Mouse (Mus musculus): Measurements from ENCODE around the gene Coa5. TPM values are rescaled to one million over a fixed set of nuclear protein-coding genes. Genes with fewer than 3 reads are reported as not detected.

The Coa5 gene
- polyA plus RNA-seq (2012; rRNA removed; ENCODE audit: low replicate concordance): 73.1 and 106 TPM in 2 replicates

DNA sequence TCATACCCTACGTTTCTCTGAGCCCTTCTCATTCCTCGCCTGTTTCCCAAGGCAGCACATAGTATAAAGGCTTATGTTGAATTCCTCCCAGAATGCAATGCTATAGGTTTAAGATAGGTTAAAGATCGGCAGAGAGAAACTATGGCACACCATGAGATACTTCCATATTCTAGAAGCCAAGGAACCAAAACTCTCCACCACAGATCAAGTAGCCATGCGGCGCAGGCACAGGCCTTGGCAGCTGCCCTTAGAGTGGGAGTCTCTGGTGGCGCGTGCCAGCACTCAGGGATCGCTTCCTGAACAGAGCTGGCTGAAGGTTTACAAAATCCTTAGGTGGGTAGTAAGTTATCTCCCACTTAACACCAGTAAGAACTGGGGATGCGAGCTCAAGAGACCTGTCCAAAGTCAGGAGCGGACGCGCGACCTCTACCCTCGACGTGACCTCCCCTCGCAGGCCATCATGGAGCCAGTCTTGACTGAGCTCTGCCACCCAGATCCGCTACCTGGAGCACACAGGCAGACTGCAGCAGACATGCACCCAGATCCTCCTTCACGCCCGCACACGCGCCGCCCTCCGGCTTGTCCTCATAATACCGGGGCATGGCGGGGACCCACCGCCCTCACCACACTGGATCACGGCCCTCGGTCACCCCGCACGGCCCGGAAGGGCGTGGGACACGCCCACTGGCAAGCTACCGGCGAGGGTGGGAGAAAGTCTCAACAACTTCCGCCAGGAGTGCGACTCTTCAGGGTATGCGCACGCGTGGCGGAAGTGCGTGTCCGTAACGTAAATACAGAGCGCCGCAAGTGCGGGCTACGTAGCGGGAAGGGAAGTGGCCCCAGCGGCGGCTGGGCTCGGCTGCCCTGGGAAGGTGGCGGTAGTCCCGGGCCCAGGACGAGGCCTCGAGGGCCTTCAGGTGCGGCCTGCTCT is at the start of gene Coa5, which contains the start of gene Unc50:
Coa5 (minus strand) TSS at position 738 of the 931 bp plus-strand sequence.
Unc50 (plus strand) TSS at position 774 of the 931 bp plus-strand sequence.

Other genes with a start within 250 kb of the Coa5 start
- gene Cnga3, start 215.7 kb downstream of the Coa5 start, polyA plus RNA-seq (2012; rRNA removed; ENCODE audit: low replicate concordance): not detected in 2 replicates
- gene Inpp4a, start 130.2 kb downstream of the Coa5 start, polyA plus RNA-seq (2012; rRNA removed; ENCODE audit: low replicate concordance): 14.3 and 24.9 TPM in 2 replicates
- gene Unc50, start within 50 bp of the Coa5 start, polyA plus RNA-seq (2012; rRNA removed; ENCODE audit: low replicate concordance): 57.3 and 66.3 TPM in 2 replicates
- 5.7 and 7.8 TPM in 2 replicates for gene Mgat4a, start 110.9 kb upstream of the Coa5 start, polyA plus RNA-seq (2012; rRNA removed; ENCODE audit: low replicate concordance)